Mouse (Mus musculus) c-Kit-positive CD71-negative TER-119-negative erythroid progenitor cells, embryonic 14.5 days (primary cell): Measurements from ENCODE around the gene Mllt11.
A peak's percentile ranks its signal among the peaks of the same experiment; 100 is the strongest.
"Not testable (repeated sequence)": the region's sequence is repeated elsewhere in the genome, so short reads cannot be mapped to it uniquely, and the experiment has no call there.

Source experiments
- DNase-seq: peaks from one replicate; pipeline ENCODE4 v3.0.0-alpha.2; 2013; ENCODE audit warnings: low read depth

Gene Mllt11

DNA sequence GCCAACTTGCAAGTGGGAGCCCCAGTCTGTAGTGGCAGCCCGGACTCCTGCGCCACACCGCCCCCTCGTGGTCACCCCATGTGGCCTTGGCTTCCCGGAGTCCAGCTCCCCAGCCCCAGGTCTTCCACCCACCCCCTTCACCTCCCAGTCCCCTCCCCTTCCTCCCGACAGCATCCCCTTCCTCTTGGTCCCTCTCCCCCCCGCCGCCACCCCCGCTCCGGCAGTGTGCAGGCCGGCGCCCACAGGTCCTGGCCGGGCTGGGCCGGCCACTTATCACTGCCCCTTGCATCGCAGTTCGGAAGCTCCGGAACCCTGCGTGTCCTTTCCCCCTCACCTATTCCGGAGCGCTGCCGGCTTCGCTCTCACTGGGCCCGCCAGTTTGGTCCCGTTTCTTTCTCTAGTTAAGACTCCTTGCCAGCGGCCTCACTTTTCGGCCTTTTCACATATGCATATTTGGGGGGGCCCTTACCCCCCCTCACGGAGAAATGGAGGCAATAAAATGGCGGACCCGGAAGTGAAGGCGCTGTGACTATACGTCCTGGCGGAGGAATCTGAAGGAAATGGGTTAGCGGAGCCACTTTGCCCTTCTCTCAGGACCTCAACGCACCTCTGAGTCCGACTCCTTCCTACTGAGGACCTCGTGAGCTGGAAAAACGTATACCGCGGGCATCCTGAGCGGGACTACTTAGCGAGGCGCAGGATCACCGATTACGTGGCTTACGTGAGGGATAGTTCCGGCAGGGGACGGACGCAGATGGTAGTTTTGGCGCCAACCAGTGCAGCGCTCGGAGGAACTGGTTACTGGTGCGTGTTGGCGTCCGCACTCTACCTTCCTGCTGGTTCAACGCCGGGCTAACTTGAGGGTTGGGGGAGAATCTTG, 14.5 kb downstream of the Mllt11 start, which contains the start of gene Gabpb2:
TSS of gene Gabpb2 (minus strand) at position 662 of the 880 bp plus-strand sequence.
- peak; percentile 88 for DNase-seq

DNA sequence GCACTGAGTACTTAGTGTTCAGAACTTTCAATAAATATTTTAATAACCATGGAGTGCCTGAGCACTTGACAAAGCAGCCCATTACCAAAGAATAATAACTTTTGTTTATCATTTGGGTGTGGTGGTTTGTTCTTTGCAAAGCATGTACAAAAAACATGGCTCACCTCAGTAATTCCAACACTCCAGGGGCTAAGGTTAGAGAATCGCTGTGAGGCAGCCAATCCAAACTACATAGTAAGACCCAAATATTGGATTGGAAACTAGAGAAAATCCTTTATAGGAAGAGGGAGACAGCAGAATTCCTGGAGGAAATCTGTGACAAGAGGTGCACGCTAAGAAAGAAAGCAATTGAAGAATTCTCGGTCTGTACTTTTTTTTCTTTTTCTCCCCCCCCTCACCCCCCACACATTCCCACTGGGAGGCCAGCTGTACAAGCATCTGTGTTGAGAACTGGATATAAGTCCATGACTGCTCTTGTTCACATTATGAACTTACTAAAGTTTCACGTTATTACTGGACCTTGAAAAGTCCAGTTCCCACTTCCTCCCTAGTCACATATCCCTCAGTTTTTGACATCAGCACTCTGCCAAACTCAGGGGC, 15.2 kb downstream of the Mllt11 start:
- no peak for DNase-seq

- DNase-seq: no peak
Observed at GRCm38 (mm10) chr3:95213609-95213975, 18.4 kb downstream of the Mllt11 start.

GRCm38 (mm10) chr3:95212889-95213608, 18.9 kb downstream of the Mllt11 start:
- not testable (repeated sequence) for DNase-seq

DNA sequence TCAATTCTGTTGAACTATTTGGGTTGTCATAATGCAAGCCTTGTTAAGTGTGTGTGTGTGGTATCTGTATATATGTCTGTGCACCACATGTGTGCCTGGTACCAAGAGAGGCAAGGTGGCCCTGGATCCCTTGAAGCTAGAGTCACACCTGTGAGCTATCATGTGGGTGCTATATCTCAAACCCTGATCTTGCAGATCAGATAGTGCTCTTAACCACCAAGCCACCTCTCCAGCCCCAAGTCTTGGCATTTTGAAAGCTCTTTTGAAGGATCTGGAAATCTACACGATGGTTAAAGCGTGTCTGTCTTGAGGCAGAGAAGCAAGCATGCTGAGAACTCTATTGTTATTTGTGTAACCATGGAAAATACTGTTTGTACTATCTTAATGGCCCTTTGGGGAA, 21.4 kb downstream of the Mllt11 start:
- DNase-seq: no peak

DNA sequence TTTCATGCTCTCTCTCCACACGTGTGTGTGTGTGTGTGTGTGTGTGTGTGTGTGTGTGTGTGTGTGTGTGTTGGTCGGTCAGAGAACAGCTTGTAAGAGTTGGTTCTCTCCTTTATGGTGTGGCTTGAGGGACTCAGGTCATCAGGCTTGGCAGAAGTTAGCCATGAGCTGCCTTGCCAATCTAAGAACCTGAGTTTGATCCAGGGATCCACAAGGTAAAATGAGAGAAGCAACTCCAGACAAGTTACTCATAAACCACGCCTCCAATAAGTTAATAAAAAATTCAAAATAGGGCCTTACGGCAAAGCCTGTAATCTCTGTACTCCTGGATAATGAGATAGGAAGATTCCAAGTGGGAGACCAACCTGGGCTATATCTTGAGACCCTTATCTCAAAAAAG, 23.7 kb downstream of the Mllt11 start:
- DNase-seq: no peak

DNA sequence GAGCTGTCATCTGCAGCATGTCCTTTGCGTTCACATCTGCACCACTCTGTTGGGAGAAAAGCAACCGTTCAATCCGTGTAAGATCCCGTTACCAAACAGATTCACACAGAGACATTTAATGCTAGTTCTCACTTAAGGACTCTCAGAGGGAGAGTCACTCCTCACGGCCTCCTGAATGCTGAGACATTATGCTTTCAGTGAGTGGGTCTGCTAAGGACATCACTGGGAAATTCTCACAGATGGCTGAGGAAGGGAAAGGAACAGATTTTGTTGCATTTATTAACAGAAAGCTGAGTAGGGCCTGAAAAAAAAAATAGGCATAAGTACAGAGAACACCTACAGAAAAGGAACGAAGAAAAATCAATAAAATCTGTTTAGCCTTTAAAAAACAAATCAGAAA, 28.1 kb downstream of the Mllt11 start:
- DNase-seq: no peak

DNA sequence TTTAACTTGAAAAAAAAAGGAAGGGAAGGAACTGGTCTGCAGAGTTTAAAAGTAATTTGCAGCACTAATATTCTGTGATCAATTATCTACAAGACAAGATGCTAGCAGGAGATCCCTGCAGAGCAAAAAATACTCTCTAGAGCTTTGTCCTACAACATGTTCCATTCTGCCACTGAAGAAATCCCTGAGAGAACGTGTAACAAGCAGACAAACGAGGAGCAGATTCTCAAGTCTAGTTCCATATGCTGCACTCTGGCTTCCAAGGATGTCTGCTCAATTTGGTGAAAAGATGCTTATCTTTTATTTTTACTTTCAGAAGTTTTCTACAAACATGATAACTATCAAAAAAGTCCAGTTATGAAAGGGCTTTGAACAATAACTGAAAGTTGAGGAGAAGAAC, 31.4 kb downstream of the Mllt11 start:
- DNase-seq: no peak

DNA sequence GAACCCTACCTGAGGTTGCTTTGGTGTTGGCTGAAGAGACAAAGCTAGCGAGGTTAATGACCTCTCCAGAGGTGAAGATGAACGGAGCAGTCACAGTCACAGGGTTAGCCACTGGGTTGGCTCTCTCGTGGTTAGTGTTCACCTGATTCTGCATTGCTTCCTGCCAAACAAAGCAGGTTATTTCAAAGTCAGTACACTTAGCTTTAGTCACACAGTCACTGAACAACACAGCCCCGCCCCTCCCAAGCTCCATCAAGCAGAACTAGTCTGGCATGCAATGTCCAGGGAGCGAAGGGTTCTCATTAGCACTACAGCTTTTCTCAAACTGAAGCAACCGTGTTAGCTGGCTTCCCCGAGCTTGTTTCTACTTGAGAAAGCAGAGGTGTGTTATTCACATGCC, 31.8 kb downstream of the Mllt11 start:
- no peak for DNase-seq

DNA sequence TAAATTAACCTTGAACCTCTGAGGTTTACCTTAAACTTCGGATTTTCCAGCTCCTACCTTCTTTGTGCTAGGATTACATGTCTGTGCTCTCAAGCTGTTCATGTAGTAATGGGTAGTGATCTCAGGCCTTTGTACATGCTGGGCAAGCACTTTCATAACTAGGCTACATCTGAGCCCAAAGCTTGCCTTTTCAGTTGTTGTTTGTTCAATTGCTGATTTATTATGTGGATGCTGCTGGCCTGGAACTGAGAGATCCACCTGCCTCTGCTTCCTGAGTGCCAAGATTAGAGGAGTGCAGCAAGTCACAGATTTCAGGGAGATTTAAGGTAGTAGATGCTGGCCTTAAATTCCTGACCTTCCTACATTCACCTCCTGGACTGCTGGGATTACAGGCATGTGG, 32.9 kb downstream of the Mllt11 start:
- no peak for DNase-seq

DNA sequence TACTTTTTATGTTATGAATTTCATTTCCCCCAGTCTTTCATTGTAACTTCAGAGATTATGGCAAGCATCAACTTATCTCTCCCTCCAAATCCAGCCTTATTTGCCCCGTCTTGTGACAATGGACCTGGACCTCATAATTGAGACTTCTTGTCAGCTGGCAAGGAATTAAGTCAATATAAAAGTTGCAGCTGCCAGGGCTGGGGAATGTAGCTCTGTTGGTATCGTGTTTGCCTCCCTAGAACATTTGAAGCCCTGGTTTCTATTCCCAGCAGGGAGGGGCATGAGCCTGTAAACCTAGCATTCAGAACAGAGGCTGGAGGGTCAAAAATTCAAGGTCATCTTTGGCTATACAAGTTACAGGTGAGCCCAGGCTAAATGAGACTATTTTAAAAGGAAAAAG, 36.2 kb downstream of the Mllt11 start:
- DNase-seq: no peak

DNA sequence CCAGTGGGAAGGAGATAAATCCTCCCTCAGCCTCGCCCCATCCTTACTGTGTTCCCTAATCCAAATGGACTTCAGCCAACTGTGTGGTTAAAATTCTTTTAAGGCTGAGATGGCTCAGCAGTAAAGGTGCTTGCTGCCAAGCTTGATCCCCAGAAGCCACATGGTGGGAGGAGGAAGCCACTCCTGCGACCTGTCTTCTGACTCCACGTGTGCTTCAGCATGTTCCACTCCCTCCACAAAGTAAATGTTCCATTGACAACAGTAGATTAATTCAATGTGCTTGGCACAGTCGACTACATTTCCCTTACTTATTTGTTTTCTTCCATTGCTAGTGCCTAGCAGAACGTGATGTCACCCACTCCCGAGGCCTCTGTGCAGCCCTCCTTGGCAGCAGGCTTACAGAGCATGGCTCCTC, 37.2 kb downstream of the Mllt11 start:
- DNase-seq: no peak

GRCm38 (mm10) chr3:95186888-95187287, 45.1 kb downstream of the Mllt11 start:
- no peak for DNase-seq

- no peak for DNase-seq
Observed at GRCm38 (mm10) chr3:95186100-95186499, 45.9 kb downstream of the Mllt11 start.

- DNase-seq: no peak
Observed at GRCm38 (mm10) chr3:95184796-95185577, 47.0 kb downstream of the Mllt11 start.

DNA sequence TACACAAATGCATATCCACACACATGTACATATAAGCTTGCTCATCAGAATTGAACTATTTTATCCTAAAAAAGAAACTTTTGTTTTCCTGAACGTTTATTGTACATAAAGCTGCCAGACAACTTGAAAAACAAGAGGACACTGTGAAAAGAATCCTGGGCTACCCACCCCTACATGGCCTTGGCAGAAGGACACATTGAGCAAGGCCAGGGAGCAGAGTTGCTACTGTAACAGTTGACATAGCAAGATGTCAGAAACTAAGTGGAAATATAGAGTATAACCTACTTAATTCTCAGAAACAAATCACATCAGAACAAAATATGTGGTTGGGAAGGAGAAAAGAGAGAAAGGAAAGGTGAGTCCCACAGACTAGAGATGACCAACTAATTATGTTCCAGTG, 50.1 kb downstream of the Mllt11 start:
- no peak for DNase-seq

GRCm38 (mm10) chr3:95179890-95180289, 52.1 kb downstream of the Mllt11 start:
- DNase-seq: no peak

DNA sequence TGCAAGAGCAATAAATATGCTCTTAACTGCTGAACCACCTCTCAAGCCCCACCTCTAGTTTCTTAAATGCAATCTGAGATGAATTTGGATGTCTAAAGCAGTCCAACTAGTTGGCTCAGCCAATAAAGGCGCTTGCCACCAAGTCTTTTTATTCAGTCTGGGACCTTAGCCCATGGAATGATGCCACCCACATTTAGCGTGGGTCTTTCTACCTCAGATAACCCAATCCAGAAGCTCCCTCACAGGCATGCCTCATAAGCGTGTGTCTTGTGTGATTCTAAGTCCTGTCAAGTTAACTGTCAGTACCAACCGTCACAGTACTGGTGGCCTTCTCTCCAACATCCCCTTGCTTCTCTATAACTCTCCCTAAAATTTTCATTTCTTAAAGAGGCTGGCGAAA, 53.0 kb downstream of the Mllt11 start:
- DNase-seq: no peak

DNA sequence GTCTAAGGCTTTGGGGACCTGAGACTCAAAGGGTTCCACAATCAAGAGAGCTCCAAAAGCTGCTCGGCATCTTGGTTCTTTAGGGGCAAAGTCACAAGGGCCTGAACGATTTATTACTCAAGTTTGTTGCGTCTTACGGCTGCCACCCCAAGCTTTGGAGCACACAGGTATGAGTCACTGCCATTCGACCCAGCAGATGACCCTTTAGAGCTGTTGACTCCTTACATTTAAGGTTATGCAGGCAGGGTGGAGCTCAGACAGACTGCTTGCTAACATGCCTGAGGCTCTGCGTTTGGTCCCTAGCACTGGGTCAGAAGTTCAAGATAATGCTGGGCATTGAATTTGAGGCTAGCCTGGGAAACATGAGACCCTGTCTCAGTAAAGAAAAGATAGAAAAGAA, 54.4 kb downstream of the Mllt11 start:
- no peak for DNase-seq

GRCm38 (mm10) chr3:95176500-95176899, 55.5 kb downstream of the Mllt11 start:
- no peak for DNase-seq

DNA sequence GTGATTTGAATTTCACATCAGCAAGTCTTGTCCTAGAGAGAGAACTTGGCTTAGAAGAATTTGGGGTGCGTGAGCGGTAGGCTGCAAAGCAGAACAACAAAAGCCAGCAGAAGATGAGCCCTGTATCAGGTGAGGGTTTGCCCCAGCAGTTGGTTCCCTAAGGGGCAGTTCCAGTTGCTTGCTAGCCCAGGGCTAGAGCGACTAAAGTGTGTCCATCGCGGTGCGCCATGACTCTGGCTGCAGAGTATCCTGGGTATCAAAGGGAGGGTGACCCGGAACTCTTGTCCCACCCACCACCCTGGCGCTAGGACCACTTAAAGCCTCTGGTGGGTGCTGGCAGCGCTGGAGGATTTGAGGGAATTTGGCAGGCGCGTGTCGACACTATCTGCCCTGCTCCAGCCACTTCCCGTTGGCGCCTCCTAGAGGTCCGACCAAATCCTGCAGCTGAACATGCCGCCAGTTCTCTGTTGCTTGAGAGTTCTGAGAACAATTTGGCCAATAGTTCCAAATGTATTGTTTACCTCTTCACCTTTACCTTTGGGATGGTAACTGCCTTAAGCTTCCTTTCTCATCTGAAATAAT, 57.9 kb downstream of the Mllt11 start:
- peak; percentile 83 for DNase-seq
